Mouse (Mus musculus) forelimb bud, embryonic 11.5 days (tissue): Measurements from ENCODE around the gene Ralgps1.
A peak's percentile ranks its signal among the peaks of the same experiment; 100 is the strongest.

Experiments used
- DNase-seq: peaks from one replicate; pipeline ENCODE4 v3.0.0-alpha.2; 2012; ENCODE audit warnings: low read depth, low spot score

The Ralgps1 gene

DNA sequence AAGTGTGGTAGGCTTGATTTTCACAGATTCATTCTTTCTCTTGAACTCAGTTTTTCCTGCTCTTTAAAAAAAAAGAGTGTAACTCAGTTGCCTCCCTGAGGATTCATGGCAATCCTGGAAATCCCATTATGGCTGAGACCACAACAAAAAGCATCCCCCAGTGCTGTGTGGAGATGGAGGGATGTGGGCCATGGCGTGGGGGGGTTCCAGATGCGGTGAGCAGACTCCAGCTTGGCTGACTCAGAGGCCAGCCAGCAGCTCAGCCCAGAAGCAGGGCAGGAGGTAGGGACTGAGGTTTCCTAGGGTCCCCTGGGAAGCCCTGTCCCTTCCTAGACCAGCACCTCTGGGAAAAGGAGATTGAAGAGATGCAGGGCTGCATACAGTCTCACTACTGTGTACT is 194.4 kb downstream of the Ralgps1 start:
- no peak for DNase-seq

DNA sequence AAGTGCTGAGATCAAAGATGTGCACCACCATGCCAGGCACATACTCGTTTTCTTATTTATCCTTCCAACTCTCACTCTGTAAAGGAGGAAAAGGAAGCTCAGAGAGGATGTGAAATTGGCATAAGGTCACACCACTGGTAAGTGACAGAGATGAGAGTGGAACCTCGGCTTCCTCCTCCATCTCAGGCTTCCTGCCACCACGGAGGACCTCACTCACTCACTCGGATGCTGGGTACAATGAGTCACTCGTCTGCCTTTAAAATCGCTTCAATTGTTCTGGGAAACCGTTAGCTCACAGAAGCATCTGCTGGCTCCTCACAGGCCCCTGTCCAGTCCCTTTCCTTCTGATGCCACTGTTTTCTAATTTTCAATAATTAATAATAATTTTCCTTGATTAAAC is 194.8 kb downstream of the Ralgps1 start:
- DNase-seq, result no peak

DNA sequence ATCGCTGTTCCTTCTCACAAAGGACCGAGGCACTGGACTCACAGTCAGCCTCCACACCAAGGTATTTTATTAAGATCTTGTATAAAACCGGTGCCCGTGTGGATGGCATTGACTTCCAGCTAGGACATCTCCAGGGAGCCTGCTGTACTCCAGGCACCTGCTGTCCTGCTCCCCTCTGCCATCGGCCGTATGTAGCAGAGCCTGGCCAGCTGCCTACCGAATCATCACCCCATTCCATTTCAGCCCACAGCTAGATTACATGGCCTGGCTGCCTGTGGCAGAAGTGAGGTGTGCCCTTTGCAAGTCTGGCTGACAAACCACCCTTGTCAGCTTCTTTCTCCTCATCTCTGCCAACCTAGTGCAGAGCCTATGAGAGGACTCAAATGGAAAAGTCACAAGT is 197.6 kb downstream of the Ralgps1 start:
- DNase-seq, result no peak

DNA sequence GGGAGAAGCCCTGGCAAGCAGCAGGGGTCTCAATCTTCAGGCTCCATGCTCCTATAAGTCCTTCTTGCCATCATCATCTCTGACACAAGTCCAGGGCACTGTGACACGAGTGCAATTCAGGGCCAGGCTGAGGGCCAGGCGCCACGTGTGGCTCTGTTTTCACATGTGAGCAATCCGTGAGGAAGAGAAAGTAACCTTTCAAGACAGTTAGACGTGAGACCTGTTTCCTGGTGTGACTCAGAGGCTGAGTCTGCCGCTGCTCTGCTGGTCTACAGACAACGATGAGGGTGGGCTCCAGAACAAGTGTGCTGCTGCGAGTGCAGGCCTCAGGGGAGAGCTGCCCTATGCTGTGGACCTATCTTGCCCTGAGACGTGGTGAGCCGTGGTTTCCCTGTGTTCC is 198.2 kb downstream of the Ralgps1 start:
- DNase-seq, result no peak

- no peak for DNase-seq
These were observed 200.3 kb downstream of the Ralgps1 start for GRCm38 (mm10) chr2:33170777-33171565.

GRCm38 (mm10) chr2:33169445-33169844 is 201.8 kb downstream of the Ralgps1 start:
- DNase-seq, result no peak

- no peak for DNase-seq
These were observed 204.2 kb downstream of the Ralgps1 start for GRCm38 (mm10) chr2:33167060-33167459.

- DNase-seq, result no peak
These were observed 205.4 kb downstream of the Ralgps1 start for GRCm38 (mm10) chr2:33165710-33166374.

- DNase-seq, result no peak
These were observed 206.1 kb downstream of the Ralgps1 start for GRCm38 (mm10) chr2:33165229-33165628.

DNA sequence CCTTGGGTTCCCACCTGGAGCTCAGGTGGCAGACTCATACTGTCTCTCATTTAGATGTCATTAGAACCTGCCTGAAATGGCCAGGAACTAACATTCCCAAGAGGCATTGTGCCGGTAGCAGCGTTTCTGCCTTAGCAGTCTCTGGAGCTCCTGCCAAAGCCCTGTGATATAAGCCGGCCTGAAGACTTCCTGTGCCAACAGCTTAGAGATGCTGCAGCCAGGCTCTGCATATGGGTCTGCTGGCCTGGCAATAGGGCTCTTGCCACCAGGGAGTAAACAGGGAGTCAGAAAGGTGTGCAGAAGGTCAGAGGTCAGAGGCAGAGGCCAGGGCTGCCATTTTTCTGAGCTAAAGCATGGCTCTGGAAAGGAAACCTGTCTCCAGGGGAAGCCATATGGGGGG is 206.6 kb downstream of the Ralgps1 start:
- no peak for DNase-seq

- no peak for DNase-seq
These were observed 209.2 kb downstream of the Ralgps1 start for GRCm38 (mm10) chr2:33162126-33162525.

DNA sequence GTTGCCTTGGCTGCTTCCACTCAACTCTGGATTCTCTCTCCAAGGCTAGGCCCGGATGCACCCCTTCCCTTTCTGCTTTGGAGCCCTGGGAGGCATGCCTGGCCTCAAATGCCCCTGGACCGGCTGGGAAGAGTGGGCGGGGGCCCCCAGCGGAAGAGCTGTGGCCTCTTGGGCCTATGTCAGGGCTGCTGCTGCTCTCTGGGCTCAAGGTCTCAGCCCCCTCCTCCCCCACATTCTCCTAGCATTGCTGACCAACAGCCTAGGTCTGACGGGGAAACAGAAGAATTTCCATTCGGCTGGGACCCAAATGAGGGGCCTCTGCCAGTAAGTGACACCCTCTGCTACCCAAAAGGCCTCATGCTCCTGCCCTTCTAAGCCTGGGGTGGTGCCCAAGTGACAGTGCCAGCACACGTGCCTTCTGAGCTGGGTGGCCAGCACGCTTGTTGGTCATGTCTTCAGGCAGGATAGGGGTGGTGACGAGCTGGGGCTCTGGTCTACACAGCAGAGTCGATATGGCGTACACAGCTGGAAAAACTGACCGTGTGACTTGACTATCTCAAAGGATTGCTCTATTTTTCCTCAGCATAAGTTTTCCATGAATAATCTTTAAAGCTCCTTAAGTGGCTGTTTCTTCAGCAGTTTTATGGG is 210.8 kb downstream of the Ralgps1 start:
- DNase-seq, result peak; percentile 35

DNA sequence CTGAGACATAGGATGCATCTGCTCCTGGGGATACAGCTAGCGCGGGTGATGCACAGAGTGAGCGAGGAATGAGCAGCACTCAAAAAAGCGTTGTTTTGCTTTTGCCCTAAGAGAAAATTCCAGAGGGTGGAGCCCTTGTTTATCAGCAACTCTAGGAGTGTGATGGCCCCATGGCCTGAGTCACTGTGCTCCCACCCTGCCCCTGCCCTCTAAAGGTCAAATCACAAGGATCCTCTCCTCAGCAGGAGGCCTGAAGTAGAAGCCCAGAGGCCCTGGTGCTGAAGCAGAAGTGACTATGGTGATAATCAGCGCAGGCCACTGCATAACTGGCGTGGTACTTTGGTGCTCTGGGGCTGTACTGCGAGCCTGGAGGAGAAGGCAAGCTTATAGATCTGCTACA is 211.7 kb downstream of the Ralgps1 start:
- DNase-seq, result no peak

GRCm38 (mm10) chr2:33158895-33159294 is 212.4 kb downstream of the Ralgps1 start:
- no peak for DNase-seq

GRCm38 (mm10) chr2:33156283-33156781 is 215.0 kb downstream of the Ralgps1 start:
- DNase-seq, result no peak

DNA sequence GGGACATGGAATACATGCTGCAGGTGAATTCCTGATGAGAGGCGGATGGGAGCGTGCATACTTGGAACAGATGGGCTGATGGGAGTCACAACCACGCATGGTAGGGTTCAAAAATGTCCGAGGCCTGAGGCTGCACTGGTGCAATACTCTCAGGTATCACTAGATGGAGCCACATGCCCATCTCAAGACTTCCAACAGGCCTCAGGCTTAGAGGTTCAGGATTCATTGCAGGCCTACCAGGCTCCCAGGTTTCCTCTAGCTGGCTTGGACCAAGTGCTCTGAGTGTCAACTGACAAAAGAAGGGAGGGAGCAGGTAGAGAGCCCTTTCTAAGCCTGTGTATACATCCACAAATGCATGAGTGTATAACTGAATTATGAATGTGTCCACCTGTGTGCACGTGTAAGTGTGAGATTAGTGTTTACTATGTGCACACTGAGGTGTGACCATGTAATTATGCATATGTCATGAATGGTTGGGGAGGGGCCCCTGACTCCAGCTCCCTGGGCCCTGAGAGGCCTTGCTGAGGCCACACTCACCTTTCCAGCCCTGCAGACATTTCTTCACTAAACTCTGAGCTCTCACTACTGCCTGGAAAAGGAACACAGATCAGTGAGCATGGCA is 216.4 kb downstream of the Ralgps1 start:
- DNase-seq, result peak; percentile 85

GRCm38 (mm10) chr2:33146994-33147393 is 224.3 kb downstream of the Ralgps1 start:
- DNase-seq, result no peak

DNA sequence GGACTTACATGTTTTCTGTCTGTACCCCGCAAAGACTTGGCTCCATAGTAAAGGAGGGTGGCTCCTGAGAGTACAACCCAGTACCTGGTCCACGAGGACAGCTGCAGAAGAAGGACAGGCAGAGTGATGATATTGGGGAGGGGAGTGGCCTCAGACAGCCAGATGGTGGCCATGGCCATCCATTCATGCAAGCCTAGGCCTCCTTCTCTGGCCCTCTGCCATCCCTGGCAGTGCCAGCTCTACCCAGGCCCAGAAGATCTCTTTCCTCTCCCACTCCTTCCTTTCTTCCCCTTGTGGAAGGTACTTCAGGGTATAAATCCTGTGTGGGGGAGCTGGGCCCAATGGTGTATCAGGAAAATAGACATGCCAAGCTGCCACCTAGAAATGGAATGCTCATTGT is 228.0 kb downstream of the Ralgps1 start:
- no peak for DNase-seq

DNA sequence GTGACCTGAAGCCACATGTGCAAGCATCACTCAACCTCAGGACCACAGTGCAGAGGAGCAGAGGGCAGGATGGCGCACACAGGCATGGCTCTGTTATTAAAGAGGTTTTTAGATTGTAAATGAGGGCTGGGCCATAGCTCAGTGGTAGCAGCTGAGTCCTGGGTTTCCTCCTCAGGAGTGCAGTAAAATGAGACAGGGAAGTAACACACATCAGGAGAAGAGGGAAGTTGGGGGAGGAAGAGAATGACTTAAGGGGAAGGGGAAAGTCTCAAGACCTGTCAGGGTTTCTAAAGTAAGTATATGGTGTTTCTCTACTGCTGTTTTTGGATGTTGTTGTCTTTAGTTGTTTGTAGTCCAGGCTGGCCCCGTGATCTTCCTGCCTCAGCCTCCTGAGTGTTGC is 232.8 kb downstream of the Ralgps1 start:
- DNase-seq, result no peak

- no peak for DNase-seq
These were observed 233.6 kb downstream of the Ralgps1 start for GRCm38 (mm10) chr2:33137731-33138130.

DNA sequence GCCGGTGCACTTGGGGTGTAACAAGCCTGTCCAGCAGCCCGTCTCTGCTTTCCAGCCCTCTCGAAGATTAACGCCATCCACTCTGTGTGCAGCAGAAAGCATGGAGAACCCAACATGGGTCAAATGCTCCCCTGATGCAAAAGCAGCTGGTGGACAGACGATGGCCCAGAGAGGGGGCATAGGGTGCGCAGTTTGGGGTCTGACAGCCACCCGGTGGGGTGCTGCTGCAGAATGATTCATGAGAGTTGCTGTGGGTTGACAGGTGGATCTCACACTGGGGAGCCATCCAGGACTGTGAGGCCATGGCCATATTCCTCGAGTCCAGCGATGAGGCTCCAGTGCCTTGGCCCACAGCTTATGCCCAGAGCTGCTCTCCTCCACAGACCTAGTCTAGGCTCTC is 234.0 kb downstream of the Ralgps1 start:
- DNase-seq, result no peak

DNA sequence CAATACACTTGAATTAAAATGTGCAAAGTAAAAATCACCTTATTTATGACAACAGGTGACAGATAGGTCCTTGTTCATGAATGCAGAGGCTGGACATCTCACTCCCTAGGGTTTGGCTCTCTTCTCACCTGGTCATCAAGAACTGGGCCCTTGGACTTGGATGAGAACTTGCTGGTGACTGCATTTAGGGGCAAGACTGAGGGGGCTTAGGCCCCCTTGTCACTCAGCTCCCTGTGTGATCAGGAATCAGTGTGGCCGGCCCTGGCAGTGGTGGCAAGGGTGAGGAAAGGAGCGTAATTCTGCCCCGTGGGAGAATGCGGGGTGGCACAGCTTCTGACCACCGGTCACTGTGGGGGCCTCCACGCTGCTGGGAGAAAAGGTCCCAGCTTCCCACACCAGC is 234.9 kb downstream of the Ralgps1 start:
- no peak for DNase-seq
